8 mouse cellular contexts compared by ENCODE assay signal in the genomic region with DNA sequence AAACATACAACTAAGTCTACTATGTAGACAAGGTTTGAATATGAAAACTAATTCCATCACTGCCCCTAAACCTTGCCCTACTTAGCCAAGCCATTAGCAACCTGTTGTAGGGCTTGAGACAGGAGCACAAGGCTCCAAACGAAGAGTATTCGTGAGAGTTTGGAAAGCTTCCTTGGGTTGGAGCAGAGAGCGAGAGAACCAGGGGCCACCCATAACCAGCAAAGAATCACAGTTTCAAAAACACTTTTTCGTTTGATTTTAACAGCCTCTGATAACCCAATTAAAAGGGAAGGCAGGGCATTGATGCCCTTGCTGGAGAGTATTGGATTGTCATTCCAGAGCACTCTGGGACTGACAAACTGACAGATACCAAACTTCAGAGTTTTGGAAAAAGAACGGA. TPM values are rescaled to one million over a fixed set of nuclear protein-coding genes. Genes with fewer than 3 reads are reported as not detected.
DNase-seq lines count a peak whose midpoint lies in the region; ATAC-seq and TF ChIP-seq lines count a peak whose summit lies in the region.

No protein-coding gene starts in this region.

- 38% methylated on average over 5 of the region's 5 CpGs for WGBS in heart, embryonic 10.5 days
- 40% methylated on average over 5 of the region's 5 CpGs for WGBS in heart, embryonic 16.5 days
- 48% methylated on average over 5 of the region's 5 CpGs for WGBS in liver, embryonic 15.5 days (ENCODE audit: insufficient replicate concordance)

- no peak for TF ChIP-seq CTCF in ES-Bruce4 (IDR thresholded peaks at IDR 0.05; ENCODE audit: low read depth, low read length)

- H3K27me3 ChIP-seq in heart, embryonic 10.5 days (ENCODE audit: insufficient read depth, poor library complexity, severe bottlenecking), result peaks cover 10% of the 10 kb centered on the region; the same call in 1 of the 2 replicates
- no peaks in the 10 kb centered on the region for H3K27me3 ChIP-seq in ES-Bruce4 (ENCODE audit: control insufficient read depth, insufficient read depth, low read length, poor library complexity, severe bottlenecking)
- no peaks in the 10 kb centered on the region for H3K27me3 ChIP-seq in heart, embryonic 16.5 days (ENCODE audit: control insufficient read depth, insufficient read depth, low read length)
- peaks cover 37% of the 10 kb centered on the region for H3K27me3 ChIP-seq in liver, embryonic 15.5 days

- H3K4me2 ChIP-seq in heart, embryonic 16.5 days (ENCODE audit: low read depth, low read length), result peak overlapping the region; percentile 96
- peak overlapping the region; percentile 81 for H3K4me2 ChIP-seq in liver, embryonic 15.5 days

- no peak for TF ChIP-seq POLR2A in ES-Bruce4 (IDR thresholded peaks at IDR 0.05; ENCODE audit: insufficient read depth, low read length)

- TF ChIP-seq EP300 in ES-Bruce4 (IDR thresholded peaks at IDR 0.05; ENCODE audit: insufficient read depth, low read depth, low read length), result no peak

- H3K27ac ChIP-seq in heart, embryonic 10.5 days, result no peak overlapping the region
- H3K27ac ChIP-seq in ES-Bruce4 (ENCODE audit: insufficient read depth, low read length), result no peak overlapping the region
- H3K27ac ChIP-seq in heart, embryonic 16.5 days (ENCODE audit: low read length), result no peak overlapping the region
- no peak overlapping the region for H3K27ac ChIP-seq in liver, embryonic 15.5 days (replicated peaks)

- H3K36me3 ChIP-seq in heart, embryonic 10.5 days, result no peaks in the 10 kb centered on the region
- H3K36me3 ChIP-seq in ES-Bruce4 (ENCODE audit: control insufficient read depth, insufficient read depth, low read length, poor library complexity, severe bottlenecking), result no peaks in the 10 kb centered on the region
- H3K36me3 ChIP-seq in heart, embryonic 16.5 days (ENCODE audit: control insufficient read depth, insufficient read depth), result no peaks in the 10 kb centered on the region
- H3K36me3 ChIP-seq in liver, embryonic 15.5 days (replicated peaks), result no peaks in the 10 kb centered on the region

- H3K9ac ChIP-seq in ES-Bruce4 (ENCODE audit: low read depth, poor library complexity, severe bottlenecking), result peak overlapping the region; percentile 92; the same call in 1 of the 2 replicates
- H3K9ac ChIP-seq in heart, embryonic 16.5 days (ENCODE audit: low read length), result peak overlapping the region; percentile 79
- H3K9ac ChIP-seq in liver, embryonic 15.5 days, result no peak overlapping the region

- no peak for ATAC-seq in heart, embryonic 16.5 days (replicated peaks; ENCODE audit: extremely low read depth, insufficient read depth, low FRiP score)
- ATAC-seq in liver, embryonic 15.5 days (ENCODE audit: insufficient read depth), result no peak

- H3K4me1 ChIP-seq in heart, embryonic 10.5 days, result 0 out of 2 replicates have a peak, but pooled peaks cover 9% of the 10 kb centered on the region
- H3K4me1 ChIP-seq in ES-Bruce4 (ENCODE audit: control insufficient read depth, insufficient read depth, low read length), result no peaks in the 10 kb centered on the region
- H3K4me1 ChIP-seq in heart, embryonic 16.5 days (ENCODE audit: control insufficient read depth, insufficient read depth, low read length), result peaks cover 6% of the 10 kb centered on the region; the same call in 1 of the 2 replicates
- peaks cover 16% of the 10 kb centered on the region; the same call in 1 of the 2 replicates for H3K4me1 ChIP-seq in liver, embryonic 15.5 days (replicated peaks)

- no peaks in the 10 kb centered on the region for H3K9me3 ChIP-seq in heart, embryonic 10.5 days
- no peaks in the 10 kb centered on the region for H3K9me3 ChIP-seq in ES-Bruce4 (replicated peaks; ENCODE audit: control insufficient read depth, insufficient read depth, low read length, poor library complexity, severe bottlenecking)
- H3K9me3 ChIP-seq in heart, embryonic 16.5 days (replicated peaks; ENCODE audit: control insufficient read depth, low read length), result no peaks in the 10 kb centered on the region
- H3K9me3 ChIP-seq in liver, embryonic 15.5 days (replicated peaks), result no peaks in the 10 kb centered on the region

- DNase-seq in heart, embryonic 10.5 days (ENCODE audit: low spot score), result no peak
- no peak for DNase-seq in heart, adult 9 months (ENCODE audit: low spot score in 2 of 2)
- DNase-seq in cerebellum, adult 11-12 months, result no peak
- DNase-seq in adrenal gland, postnatal 36 days, result no peak
- DNase-seq in spleen, postnatal 36 days (ENCODE audit: low spot score in 2 of 2), result no peak

- H3K4me3 ChIP-seq in heart, embryonic 10.5 days, result peak overlapping the region; percentile 82
- peak overlapping the region; percentile 69 for H3K4me3 ChIP-seq in ES-Bruce4 (ENCODE audit: low read depth, low read length)
- H3K4me3 ChIP-seq in heart, embryonic 16.5 days (ENCODE audit: low read length), result peak overlapping the region; percentile 72
- H3K4me3 ChIP-seq in liver, embryonic 15.5 days (replicated peaks), result peak overlapping the region; percentile 66

RNA-seq across cellular contexts. Expression of a gene that starts 1.0 kb away (rescaled TPM):
- 0.64 and 0.65 TPM in 2 replicates for polyA plus RNA-seq in heart, embryonic 10.5 days (2016; fragmentation: Nextera tagmentation; extraction: Ambion mirVana)
- 1.1 and 3.1 TPM in 2 replicates for polyA plus RNA-seq in ES-Bruce4 (2011; ENCODE audit: insufficient read depth, insufficient read length, low read depth, missing spikeins)
- 0.97 and 1.1 TPM in 2 replicates for polyA plus RNA-seq in heart, embryonic 16.5 days (2015; fragmentation: Nextera tagmentation; extraction: Ambion mirVana)
- 0.17 and 0.31 TPM in 2 replicates for polyA plus RNA-seq in liver, embryonic 15.5 days (2015; fragmentation: Nextera tagmentation; extraction: Ambion mirVana)
- 1 to 10 TPM; 5.2 to 5.8 TPM for total RNA-seq in adrenal gland, postnatal 36 days (2021)

RNA-seq across cellular contexts. Expression of a gene that starts 24.4 kb away (rescaled TPM):
- 28.8 and 34.0 TPM in 2 replicates for polyA plus RNA-seq in heart, embryonic 10.5 days (2016; fragmentation: Nextera tagmentation; extraction: Ambion mirVana)
- polyA plus RNA-seq in ES-Bruce4 (2011; ENCODE audit: insufficient read depth, insufficient read length, low read depth, missing spikeins), result 39.8 and 41.8 TPM in 2 replicates
- polyA plus RNA-seq in heart, embryonic 16.5 days (2015; fragmentation: Nextera tagmentation; extraction: Ambion mirVana), result 20.3 and 22.5 TPM in 2 replicates
- 35.2 and 36.4 TPM in 2 replicates for polyA plus RNA-seq in liver, embryonic 15.5 days (2015; fragmentation: Nextera tagmentation; extraction: Ambion mirVana)
- 1 to 10 TPM; 2.9 to 3.5 TPM for total RNA-seq in adrenal gland, postnatal 36 days (2021)
